Mouse (Mus musculus) ES-Bruce4 (cell line): ENCODE measurements around the gene Mgmt.

ENCODE experiments used
- CTCF ChIP-seq: IDR thresholded peaks from one replicate; pipeline ENCODE4 v1.8.1; 2011; ENCODE audit warnings: low read depth, low read length
- EP300 ChIP-seq: IDR thresholded peaks from 2 replicates; pipeline ENCODE4 v1.6.1; 2011; ENCODE audit warnings: low read depth, low read length; ENCODE audit not compliant: insufficient read depth
- POLR2A ChIP-seq: IDR thresholded peaks from one replicate; pipeline ENCODE4 v1.8.1; 2011; ENCODE audit warnings: low read length; ENCODE audit not compliant: insufficient read depth

DNA sequence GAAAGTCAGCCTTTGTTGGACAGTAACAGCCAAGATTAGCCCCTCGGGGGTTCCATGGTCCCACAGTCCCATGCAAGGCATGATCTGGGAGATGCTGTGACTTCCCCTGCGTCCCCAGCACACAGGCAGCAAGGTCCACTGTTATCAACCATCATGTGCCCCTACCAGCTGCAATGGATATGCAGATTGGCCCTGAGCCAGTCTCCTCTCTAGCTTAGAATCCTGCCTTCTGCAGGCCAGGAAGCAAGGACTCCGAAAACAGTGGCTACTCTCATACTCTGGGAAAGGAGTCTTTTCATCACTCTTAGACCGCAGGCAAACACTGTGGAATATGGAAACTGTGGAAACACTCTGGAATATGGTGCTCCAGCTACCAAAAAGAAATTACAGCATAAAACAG, 152.5 kb downstream of the Mgmt start:
- TF ChIP-seq POLR2A (no peak), CTCF (no peak), EP300 (no peak)
